Mouse (Mus musculus) ovary, postnatal 36 days (tissue): ENCODE data around the gene 1700012B07Rik.

ENCODE experiments used
- DNase-seq: peaks from one replicate; pipeline ENCODE4 v3.0.0; 2022; ENCODE audit warnings: low spot score, mixed read lengths

1700012B07Rik gene

GRCm38 (mm10) chr11:109827946-109828345 is at the start of gene 1700012B07Rik:
Gene 1700012B07Rik (minus strand): TSS chr11:109828046.
- DNase-seq = no peak

GRCm38 (mm10) chr11:109876767-109877166 is 48.9 kb upstream of the 1700012B07Rik start:
- no peak for DNase-seq

DNA sequence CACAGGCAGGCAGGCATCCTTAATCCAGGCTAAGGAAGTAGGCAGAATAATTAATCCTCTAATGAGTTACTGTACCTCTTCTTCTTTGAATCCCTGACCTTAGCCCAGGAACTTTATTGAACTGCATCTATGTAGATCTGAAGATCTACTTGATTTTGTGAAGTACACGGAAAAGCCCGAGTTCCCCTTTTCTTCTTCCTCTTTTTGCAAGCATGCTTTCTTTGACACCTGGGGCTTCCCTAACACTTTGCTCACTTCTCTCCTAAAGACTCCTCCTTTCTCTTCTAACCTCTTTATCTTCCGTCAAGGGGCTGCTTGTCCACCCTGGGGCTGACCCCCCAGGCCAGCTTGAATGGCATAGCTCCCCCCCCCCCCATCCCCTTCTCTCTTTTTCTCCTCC is 48.0 kb upstream of the 1700012B07Rik start:
- DNase-seq = no peak

- DNase-seq = no peak
Observed at GRCm38 (mm10) chr11:109875525-109875802, 47.6 kb upstream of the 1700012B07Rik start.

GRCm38 (mm10) chr11:109874651-109875524 is 47.0 kb upstream of the 1700012B07Rik start:
- no peak for DNase-seq

DNA sequence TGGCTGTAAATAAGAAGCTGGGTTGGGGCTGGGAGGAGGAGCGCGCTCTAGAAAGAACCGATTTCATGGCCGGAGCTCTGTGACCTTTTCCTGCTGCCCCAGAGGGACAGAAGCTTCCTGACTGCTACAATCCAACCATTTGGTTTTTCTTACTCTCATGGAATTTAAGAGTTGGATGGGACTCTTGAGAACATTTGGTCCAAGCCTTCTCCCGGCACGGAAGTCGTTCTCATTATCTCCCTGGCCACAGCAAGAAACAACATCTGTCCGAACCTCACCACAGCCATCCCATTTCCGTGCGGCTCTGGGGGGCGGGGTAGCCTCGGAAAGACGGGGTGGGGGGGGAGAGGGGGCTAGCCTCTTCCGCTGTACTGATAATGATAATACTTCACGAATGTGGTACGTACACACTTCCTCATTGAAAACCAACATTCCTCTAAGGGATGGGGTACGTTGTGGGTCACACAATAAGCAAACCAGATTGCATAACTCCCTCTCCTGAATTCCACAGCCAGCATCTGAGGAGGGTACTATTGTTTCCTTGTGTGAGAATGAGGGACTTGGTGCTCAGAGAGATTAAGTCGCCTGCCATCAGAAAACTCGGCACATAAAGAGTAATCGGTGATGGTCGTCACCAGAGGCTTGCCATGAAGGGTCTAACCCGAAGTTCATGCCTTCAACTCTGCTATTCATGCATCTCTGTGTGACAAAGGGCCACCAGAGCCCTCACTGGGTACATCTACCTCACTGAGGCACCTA is 46.2 kb upstream of the 1700012B07Rik start:
- no peak for DNase-seq

DNA sequence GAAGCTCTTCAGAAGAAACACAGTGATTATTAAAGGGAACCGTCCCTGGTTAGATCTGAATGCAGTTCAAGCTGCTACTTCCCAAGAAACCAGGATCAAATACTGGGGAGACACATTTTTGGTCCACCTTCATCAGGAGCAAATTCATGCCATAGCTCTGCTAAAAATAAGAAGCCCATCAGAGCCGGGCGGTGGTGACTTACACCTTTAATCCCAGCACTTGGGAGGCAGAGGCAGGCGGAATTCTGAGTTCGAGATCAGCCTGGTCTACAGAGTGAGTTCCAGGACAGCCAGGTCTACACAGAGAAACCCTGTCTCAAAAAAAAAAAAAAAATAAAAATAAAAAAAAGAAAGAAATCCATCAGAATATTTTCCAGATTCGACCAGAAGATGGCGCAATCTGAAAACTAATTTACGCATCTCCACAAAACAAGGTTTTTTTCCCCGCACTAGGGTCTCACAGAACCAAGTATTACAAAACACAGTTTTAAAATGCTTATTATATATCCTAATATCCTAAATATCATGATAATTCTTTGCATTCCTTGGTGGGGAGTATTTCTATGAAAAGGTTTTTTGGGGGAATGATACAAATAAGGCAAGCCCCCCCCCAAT is 45.4 kb upstream of the 1700012B07Rik start:
- DNase-seq = no peak

DNA sequence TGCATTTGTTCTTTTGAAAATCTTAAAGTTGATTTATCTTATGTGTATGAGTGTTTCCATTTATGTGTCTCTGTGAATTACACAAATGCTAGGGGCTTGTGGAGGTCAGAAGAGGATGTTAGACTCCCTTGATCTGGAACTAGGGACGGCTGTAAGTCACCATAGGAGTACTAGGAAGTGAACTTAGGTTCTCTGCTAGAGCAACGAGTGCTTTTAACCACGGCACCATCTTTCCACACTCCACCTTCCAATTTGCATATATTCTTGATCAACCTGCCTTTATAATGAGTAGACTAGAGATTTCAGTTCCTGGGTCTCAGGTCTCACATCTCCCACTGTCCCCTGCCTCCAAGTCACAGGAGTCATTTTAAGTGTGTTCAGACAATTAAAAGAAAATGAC is 44.8 kb upstream of the 1700012B07Rik start:
- DNase-seq = no peak

GRCm38 (mm10) chr11:109872056-109872455 is 44.2 kb upstream of the 1700012B07Rik start:
- DNase-seq = no peak

DNA sequence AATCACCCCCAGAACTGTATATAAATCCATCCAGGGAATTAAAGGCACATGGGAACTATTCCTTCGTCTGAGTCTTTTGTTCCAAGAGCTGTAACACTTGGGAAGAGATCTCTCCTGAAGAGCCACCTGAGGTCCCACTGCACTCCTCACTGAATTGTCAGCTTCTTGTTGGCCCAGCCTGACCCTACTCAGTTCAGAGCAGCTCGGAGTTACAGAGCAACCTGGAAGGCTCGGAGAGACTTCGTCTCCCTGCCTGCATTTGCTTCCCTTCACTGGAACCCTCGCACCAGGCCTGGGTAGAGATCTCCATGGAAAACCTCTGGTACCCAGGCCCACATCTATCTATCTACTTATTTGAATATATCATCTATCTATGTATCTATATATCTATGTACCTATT is 40.0 kb upstream of the 1700012B07Rik start:
- DNase-seq = no peak

DNA sequence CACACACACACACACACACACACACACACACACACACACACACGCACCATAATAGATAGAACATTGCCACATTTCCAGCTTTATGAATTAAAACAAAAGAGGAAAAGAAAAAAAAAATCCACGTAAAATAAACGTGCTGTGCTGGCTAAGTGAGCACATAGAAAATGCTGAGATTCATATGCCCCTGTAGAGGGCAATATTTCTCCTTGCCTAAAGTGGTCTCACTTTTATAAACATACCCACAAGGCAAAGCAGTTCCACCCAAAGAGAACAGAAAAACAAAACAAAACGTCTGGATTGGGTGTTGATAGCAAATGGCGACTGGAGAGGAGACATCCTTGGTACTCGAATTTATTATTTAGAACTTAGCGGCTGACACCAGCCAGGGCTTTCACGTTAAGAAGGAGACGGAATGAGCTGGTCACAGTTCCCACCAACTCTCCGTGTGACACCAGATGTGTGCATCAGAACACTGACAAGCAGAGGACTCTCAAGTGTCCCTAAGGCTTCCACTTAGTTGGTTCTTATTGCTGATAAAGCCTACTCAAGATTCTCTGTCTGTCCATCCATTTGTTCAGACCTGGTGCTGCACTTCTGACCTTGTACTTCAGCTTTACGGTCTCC is 38.8 kb upstream of the 1700012B07Rik start:
- DNase-seq = no peak

GRCm38 (mm10) chr11:109865526-109865925 is 37.7 kb upstream of the 1700012B07Rik start:
- no peak for DNase-seq

- no peak for DNase-seq
Observed at GRCm38 (mm10) chr11:109863951-109864350, 36.1 kb upstream of the 1700012B07Rik start.

- DNase-seq = peak; percentile 23
Observed at GRCm38 (mm10) chr11:109863194-109863746, 35.4 kb upstream of the 1700012B07Rik start.

- DNase-seq = peak; percentile 85
Observed at GRCm38 (mm10) chr11:109860508-109860907, 32.7 kb upstream of the 1700012B07Rik start.

DNA sequence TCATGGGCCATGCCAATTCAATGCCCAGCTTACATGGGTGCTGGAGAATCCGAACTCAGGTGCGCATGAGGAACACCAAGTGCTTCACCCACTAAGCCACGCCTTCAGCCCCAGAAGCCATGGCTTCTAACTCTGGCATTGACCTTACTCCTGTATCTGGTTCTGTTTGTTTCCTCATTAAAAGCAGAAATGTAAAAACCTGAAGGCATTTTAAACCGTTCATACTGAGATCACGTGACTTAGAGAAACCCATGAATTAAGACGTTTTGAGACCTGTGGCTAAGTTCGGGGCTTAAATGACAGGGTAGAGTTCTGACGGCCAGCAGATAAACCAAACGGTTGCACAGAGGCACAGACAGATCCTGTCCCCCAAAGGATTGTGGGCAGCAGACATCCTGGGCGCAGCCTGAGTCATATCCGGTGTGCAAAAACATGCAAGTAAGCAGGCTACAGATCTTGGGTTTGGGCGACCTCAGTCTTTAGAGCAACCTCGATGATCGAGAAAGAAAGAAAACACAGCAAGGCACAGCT is 32.2 kb upstream of the 1700012B07Rik start:
- DNase-seq = peak; percentile 18

DNA sequence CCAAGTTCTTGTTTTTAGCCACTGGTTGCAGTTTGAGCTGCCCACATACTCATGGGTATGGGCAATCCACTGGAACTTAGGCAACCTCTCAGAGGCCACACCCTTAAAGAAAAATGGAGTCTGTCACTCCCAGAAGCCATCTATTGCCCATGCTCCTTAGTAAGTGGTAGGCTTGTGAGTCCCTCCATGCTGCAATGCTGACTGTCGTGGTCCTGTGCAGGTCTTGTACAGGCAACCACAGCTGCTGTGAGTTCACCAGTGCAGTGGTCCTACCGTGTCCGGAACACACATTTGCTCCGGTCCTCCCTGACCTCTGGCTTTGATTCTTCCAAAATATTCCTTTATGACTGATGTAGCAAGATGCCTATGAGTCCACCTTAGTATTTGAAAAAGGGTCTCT is 31.6 kb upstream of the 1700012B07Rik start:
- DNase-seq = no peak

GRCm38 (mm10) chr11:109857086-109857485 is 29.2 kb upstream of the 1700012B07Rik start:
- DNase-seq = no peak

- no peak for DNase-seq
Observed at GRCm38 (mm10) chr11:109854056-109854455, 26.2 kb upstream of the 1700012B07Rik start.

DNA sequence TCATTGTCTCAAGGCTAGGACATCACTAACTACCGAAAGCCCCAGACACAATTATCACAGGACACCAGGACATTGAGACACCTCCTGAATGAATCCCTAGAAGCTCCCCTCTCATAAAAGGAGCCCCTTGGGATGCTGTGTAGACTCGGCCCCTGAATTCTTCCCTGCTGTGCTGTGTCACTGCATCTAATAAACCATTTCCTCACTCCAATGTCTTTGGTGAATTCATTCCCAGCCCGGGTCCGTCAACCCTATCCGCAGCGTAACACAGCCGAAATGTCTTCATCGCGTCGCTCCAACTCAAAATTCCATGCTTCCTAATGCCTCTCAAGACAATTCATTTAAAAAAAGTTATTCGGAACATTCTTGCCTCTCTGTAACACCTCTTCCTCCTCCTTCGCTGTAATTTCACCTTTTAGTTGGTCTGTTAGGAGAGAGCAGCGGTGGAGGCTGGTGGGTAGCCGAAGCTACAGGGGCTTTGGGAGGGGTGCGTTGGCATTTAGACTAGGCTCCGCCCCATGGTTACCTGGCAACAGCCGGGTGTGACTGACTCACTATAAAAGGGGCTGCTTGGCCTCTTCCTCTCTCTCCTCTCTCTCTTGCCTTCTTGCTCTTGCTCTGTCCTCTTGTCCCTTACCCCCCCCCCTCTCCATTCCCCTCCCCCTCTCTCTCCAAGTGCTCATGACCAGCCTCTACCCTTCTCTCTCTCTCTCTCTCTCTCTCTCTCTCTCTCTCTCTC is 25.6 kb upstream of the 1700012B07Rik start:
- DNase-seq = no peak

- peak; percentile 65 for DNase-seq
Observed at GRCm38 (mm10) chr11:109851996-109852395, 24.1 kb upstream of the 1700012B07Rik start.
